Mouse (Mus musculus) embryonic fibroblast, embryonic 13.5 days (primary cell): ENCODE measurements at regions not wholly inside any gene's neighbourhood (a gene's known extent, or its start where the extent isn't known, plus 50 kb on each side); places are given as distances from the start of the nearest gene placed in this dataset.

Experiments used
- CTCF ChIP-seq: IDR thresholded peaks from 2 replicates; pipeline ENCODE4 v1.5.1; 2011; ENCODE audit warnings: mild to moderate bottlenecking, control low read depth, low read length, moderate library complexity, borderline replicate concordance; ENCODE audit not compliant: insufficient read depth
- POLR2A ChIP-seq: IDR thresholded peaks from 2 replicates; pipeline ENCODE4 v1.6.1; 2011; ENCODE audit warnings: low read depth, mild to moderate bottlenecking, control low read depth, low read length, moderate library complexity

- TF ChIP-seq POLR2A (no peak), CTCF (no peak)
Observed at GRCm38 (mm10) chr3:59542621-59543020, 187.0 kb upstream of the Gm5538 start.
